Mouse (Mus musculus): ENCODE data around the gene Nptxr. TPM values are rescaled to one million over a fixed set of nuclear protein-coding genes. Genes with fewer than 3 reads are reported as not detected.

Nptxr gene
- total RNA-seq, 2 experiments from 2014 or later, result 0.33 to 0.44 TPM

Other genes with a start within 250 kb of the Nptxr start
- gene Dmc1, start 199.7 kb downstream of the Nptxr start, total RNA-seq (2015), result 3.7 and 7.0 TPM in 2 replicates
- 5.1 and 5.3 TPM in 2 replicates for gene Dmc1, start 199.7 kb downstream of the Nptxr start, total RNA-seq (2017)
- 0.20 and 0.87 TPM in 2 replicates for gene Fam227a, start 145.8 kb downstream of the Nptxr start, total RNA-seq (2015)
- 0.12 and 1.2 TPM in 2 replicates for gene Fam227a, start 145.8 kb downstream of the Nptxr start, total RNA-seq (2017)
- gene Cby1, start 145.6 kb downstream of the Nptxr start, total RNA-seq (2015), result 9.9 and 12.9 TPM in 2 replicates
- gene Cby1, start 145.6 kb downstream of the Nptxr start, total RNA-seq (2017), result 45.0 and 52.0 TPM in 2 replicates
- 161 and 184 TPM in 2 replicates for gene Tomm22, start 133.9 kb downstream of the Nptxr start, total RNA-seq (2015)
- 81.2 and 82.1 TPM in 2 replicates for gene Tomm22, start 133.9 kb downstream of the Nptxr start, total RNA-seq (2017)
- gene Josd1, start 116.8 kb downstream of the Nptxr start, total RNA-seq (2015), result 6.7 and 8.0 TPM in 2 replicates
- 10.7 and 13.0 TPM in 2 replicates for gene Josd1, start 116.8 kb downstream of the Nptxr start, total RNA-seq (2017)
- 31.2 and 31.9 TPM in 2 replicates for gene Gtpbp1, start 113.9 kb downstream of the Nptxr start, total RNA-seq (2015)
- 36.8 and 56.8 TPM in 2 replicates for gene Gtpbp1, start 113.9 kb downstream of the Nptxr start, total RNA-seq (2017)
- 53.6 and 54.4 TPM in 2 replicates for gene Sun2, start 62.2 kb downstream of the Nptxr start, total RNA-seq (2015)
- gene Sun2, start 62.2 kb downstream of the Nptxr start, total RNA-seq (2017), result 129 and 161 TPM in 2 replicates
- 13.9 and 14.1 TPM in 2 replicates for gene Dnal4, start 26.9 kb downstream of the Nptxr start, total RNA-seq (2015)
- 9.6 and 12.3 TPM in 2 replicates for gene Dnal4, start 26.9 kb downstream of the Nptxr start, total RNA-seq (2017)
- not detected in 2 replicates for gene Npcd, start 29.5 kb upstream of the Nptxr start, total RNA-seq (2015)
- gene Npcd, start 29.5 kb upstream of the Nptxr start, total RNA-seq (2017), result not detected in 2 replicates
- gene Cbx6, start 29.9 kb upstream of the Nptxr start, total RNA-seq (2015), result 2.3 and 3.9 TPM in 2 replicates
- gene Cbx6, start 29.9 kb upstream of the Nptxr start, total RNA-seq (2017), result 3.5 and 6.7 TPM in 2 replicates
- gene Apobec3, start 86.9 kb upstream of the Nptxr start, total RNA-seq (2015), result 129 and 148 TPM in 2 replicates
- gene Apobec3, start 86.9 kb upstream of the Nptxr start, total RNA-seq (2017), result 124 and 125 TPM in 2 replicates
- 4.9 and 5.5 TPM in 2 replicates for gene Cbx7, start 166.4 kb upstream of the Nptxr start, total RNA-seq (2015)
- 3.9 and 7.0 TPM in 2 replicates for gene Cbx7, start 166.4 kb upstream of the Nptxr start, total RNA-seq (2017)
- 1.3 and 1.6 TPM in 2 replicates for gene Pdgfb, start 210.2 kb upstream of the Nptxr start, total RNA-seq (2015)
- gene Pdgfb, start 210.2 kb upstream of the Nptxr start, total RNA-seq (2017), result 0.40 and 1.7 TPM in 2 replicates

Data from megakaryocyte, adult 5-6 weeks (primary cell).